Mouse (Mus musculus) common myeloid progenitor, adult 5-6 weeks (primary cell): ENCODE measurements around the gene Atp6v1e1. TPM values are rescaled to one million over a fixed set of nuclear protein-coding genes. Genes with fewer than 3 reads are reported as not detected.
"Not testable (repeated sequence)": the region's sequence is repeated elsewhere in the genome, so short reads cannot be mapped to it uniquely, and the experiment has no call there.

ENCODE experiments used
- ATAC-seq: replicated peaks from 2 replicates; pipeline ENCODE4 v1.8.0; 2016; ENCODE audit warnings: low read depth, mild to moderate bottlenecking, moderate TSS enrichment, inconsistent platforms; ENCODE audit not compliant: poor library complexity, severe bottlenecking
- total RNA-seq: library from RNA; stranded (forward); fragments of 200-1000, 187-1606 nt; gene quantifications from 2 replicates; pipeline ENCODE4 v1.2.3, GENCODE M21; 2017

The Atp6v1e1 gene
- 62.9 and 99.9 TPM in 2 replicates for total RNA-seq

- ATAC-seq = peak; percentile 95
These were observed at the start of gene Atp6v1e1 for GRCm38 (mm10) chr6:120822307-120822928. Gene Atp6v1e1 (minus strand): TSS chr6:120822793.

- ATAC-seq = no peak
These were observed 48.7 kb upstream of the Atp6v1e1 start for GRCm38 (mm10) chr6:120871286-120871685.

- no peak for ATAC-seq
These were observed 46.2 kb upstream of the Atp6v1e1 start for GRCm38 (mm10) chr6:120868824-120869223.

GRCm38 (mm10) chr6:120866051-120866814, 43.6 kb upstream of the Atp6v1e1 start:
- ATAC-seq = peak; percentile 92

- ATAC-seq = no peak
These were observed 37.5 kb upstream of the Atp6v1e1 start for GRCm38 (mm10) chr6:120860079-120860478.

GRCm38 (mm10) chr6:120858217-120858711, 35.7 kb upstream of the Atp6v1e1 start:
- ATAC-seq = no peak

GRCm38 (mm10) chr6:120854413-120854812, 31.8 kb upstream of the Atp6v1e1 start:
- ATAC-seq = peak; percentile 69

GRCm38 (mm10) chr6:120850720-120851119, 28.1 kb upstream of the Atp6v1e1 start:
- ATAC-seq = not testable (repeated sequence)

- peak; percentile 42; the same call in 1 of the 2 replicates for ATAC-seq
These were observed 19.2 kb upstream of the Atp6v1e1 start for GRCm38 (mm10) chr6:120841754-120842153.

GRCm38 (mm10) chr6:120840258-120840657, 17.7 kb upstream of the Atp6v1e1 start:
- no peak for ATAC-seq

- ATAC-seq = no peak
These were observed 14.5 kb upstream of the Atp6v1e1 start for GRCm38 (mm10) chr6:120837152-120837530.

GRCm38 (mm10) chr6:120836389-120837151, 14.0 kb upstream of the Atp6v1e1 start:
- ATAC-seq = 0 out of 2 replicates have a peak, but pooled peaks have one; percentile 7

- ATAC-seq = peak; percentile 78
These were observed 13.1 kb upstream of the Atp6v1e1 start, which contains the start of gene Bcl2l13 for GRCm38 (mm10) chr6:120835474-120836374. Gene Bcl2l13 (plus strand): TSS chr6:120836212.

GRCm38 (mm10) chr6:120834766-120835321, 12.3 kb upstream of the Atp6v1e1 start:
- ATAC-seq = no peak

- ATAC-seq = no peak
These were observed 9.5 kb upstream of the Atp6v1e1 start for GRCm38 (mm10) chr6:120832097-120832496.

GRCm38 (mm10) chr6:120830866-120831608, 8.4 kb upstream of the Atp6v1e1 start:
- ATAC-seq = no peak

GRCm38 (mm10) chr6:120830056-120830455, 7.5 kb upstream of the Atp6v1e1 start:
- ATAC-seq = peak; percentile 19; the same call in 1 of the 2 replicates

GRCm38 (mm10) chr6:120822937-120823614, 483 bp upstream of the Atp6v1e1 start:
- no peak for ATAC-seq
